Mouse (Mus musculus) mouse embryonic stem cell (cell line): ENCODE measurements around the gene Pan2.
"Not testable (repeated sequence)": the region's sequence is repeated elsewhere in the genome, so short reads cannot be mapped to it uniquely, and the experiment has no call there.

Experiments
- in situ Hi-C, 2 experiments: fragments of 300-500 bp; cut with MboI; formaldehyde crosslinking; loops; 1 replicate in 1 of 2; 3 replicates in 1 of 2; pipeline ENCODE4 v1.14.3; 2019 to 2020; ENCODE audit warnings: low sequenced_read_pairs in 2 of 2, low pct_unique_long_range_greater_than_20kb in 1 of 2, mixed read lengths in 1 of 2; ENCODE audit not compliant: unreplicated experiment in 1 of 2

Gene Pan2

DNA sequence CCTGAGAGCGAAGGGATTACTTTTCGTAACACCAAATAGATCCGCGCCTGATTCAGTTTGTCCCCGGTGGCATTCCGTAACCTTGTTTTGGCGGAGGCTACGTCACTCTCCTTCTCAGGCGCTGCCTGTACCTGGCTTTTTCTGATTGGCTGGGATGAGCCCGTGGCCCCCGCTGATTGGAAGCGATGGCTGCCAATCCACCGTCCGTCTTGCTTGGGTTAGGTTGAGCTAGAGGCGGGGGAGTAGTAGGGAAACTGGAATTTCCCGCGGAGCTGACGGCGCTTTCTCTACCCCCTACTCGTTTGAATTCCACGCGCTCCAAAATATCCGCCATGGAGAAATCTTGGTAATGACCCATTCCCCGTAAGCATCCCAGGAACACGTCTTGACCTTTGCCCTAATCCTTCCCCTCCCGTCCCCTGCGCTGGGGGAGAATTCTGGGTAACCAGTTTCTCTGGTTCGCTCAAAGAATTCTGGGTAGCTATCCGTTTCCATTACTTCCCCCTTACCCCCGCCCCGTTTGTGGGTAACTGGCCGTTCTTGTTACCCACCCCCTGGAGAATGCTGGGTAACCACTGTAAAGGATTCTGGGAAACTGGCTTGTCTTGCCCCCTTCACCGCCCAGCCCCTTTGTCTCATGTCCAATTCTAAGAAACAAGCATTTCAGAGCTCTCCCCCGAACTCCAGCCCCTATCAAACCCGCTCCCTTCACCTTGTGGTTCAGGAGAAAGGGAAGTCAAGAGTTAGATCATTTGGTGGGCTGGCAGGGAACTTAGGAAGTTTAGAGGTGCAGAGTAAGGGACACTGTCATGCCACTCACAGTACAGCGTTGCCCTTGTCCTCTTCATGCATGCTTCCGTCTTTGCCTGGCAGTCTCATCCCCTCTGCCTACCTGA lies at the start of gene Pan2:
Gene Pan2, plus strand, starts transcription at position 210 of the 896 bp plus-strand sequence.
- in situ Hi-C loops = no loop called here

DNA sequence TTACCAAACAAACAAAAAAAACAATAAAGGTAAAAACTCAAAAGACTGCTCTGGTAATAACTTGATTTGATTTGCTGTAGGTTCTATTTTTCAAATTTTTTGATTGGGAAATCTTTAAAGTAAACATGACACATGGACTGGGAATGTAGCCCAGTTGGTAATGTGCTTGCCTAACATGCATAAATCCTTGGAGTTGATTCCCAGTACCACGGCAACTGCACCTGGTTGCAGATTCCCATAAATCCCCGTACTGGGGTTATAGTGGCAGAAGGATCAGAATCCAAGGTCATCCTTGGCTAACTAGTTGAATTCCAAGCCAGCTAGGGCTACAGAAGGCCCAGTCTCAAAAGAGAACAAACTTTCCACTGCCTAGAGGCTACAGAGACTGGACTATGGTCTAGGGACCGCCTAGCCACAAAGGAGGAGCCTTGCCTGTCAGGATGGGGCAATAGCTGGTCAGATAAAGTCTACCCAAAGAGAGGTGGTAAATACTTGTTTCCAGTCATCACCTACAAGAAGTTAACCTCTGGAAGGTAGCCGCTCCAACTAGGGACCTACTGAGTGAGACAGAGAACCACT lies 49.4 kb upstream of the Pan2 start, which contains the start of gene Apon:
Gene Apon, plus strand, starts transcription at position 420 of the 579 bp plus-strand sequence.
- in situ Hi-C loops = no loop called here

GRCm38 (mm10) chr10:128255925-128256324 lies 47.2 kb upstream of the Pan2 start:
- in situ Hi-C loops = no loop called here

- in situ Hi-C loops = no loop called here
Measured at GRCm38 (mm10) chr10:128256328-128256727, 46.8 kb upstream of the Pan2 start.

DNA sequence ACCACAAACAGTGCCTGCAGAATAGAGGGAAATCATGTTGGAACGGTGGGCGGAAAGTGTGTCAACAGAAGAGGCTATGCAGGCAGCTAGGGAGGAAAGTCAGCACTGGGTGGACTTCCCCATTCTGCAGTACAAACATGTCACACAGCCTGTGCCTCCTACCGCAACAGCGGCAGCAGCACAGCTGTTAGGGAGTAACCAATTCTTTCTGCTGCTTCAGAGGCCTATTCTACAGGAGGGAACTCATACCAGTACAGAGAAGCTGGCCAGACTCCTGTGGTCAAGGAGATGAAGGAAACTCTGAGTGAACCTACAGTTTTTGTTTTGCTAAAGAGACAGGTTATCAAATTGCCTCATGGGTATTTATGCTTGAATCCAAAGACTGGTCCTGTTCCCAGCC lies 44.2 kb upstream of the Pan2 start:
- in situ Hi-C loops = no loop called here

GRCm38 (mm10) chr10:128259946-128260345 lies 43.2 kb upstream of the Pan2 start:
- in situ Hi-C loops = no loop called here

- in situ Hi-C loops = not testable (repeated sequence)
Measured at GRCm38 (mm10) chr10:128260376-128260775, 42.8 kb upstream of the Pan2 start.

GRCm38 (mm10) chr10:128262300-128262699 lies 40.8 kb upstream of the Pan2 start:
- in situ Hi-C loops = no loop called here

- in situ Hi-C loops = no loop called here
Measured at GRCm38 (mm10) chr10:128263393-128264310, 39.5 kb upstream of the Pan2 start.

DNA sequence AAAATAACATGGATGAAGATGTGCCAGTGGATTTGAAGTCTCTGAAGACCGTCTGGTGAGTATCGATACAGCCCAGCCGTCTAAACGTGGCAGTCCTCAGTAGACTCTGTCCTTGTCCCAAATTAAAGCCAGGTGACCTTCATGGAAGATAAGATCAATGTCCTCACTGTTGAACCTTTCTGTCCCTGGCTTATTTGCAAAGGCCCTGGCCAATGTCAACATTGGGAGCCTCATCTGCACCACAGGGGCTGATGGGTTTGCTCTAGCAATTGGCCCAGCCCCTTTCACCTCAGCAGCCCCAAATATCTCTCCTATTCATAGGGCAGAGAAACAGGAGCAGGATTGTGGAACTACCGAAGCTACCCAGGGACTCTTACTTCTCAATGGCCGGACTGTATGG lies 34.8 kb upstream of the Pan2 start, which contains the start of gene Apof:
Gene Apof, plus strand, starts transcription at position 301 of the 400 bp plus-strand sequence.
- in situ Hi-C loops = no loop called here

- in situ Hi-C loops = no loop called here
Measured at GRCm38 (mm10) chr10:128269206-128269910, 33.8 kb upstream of the Pan2 start.

DNA sequence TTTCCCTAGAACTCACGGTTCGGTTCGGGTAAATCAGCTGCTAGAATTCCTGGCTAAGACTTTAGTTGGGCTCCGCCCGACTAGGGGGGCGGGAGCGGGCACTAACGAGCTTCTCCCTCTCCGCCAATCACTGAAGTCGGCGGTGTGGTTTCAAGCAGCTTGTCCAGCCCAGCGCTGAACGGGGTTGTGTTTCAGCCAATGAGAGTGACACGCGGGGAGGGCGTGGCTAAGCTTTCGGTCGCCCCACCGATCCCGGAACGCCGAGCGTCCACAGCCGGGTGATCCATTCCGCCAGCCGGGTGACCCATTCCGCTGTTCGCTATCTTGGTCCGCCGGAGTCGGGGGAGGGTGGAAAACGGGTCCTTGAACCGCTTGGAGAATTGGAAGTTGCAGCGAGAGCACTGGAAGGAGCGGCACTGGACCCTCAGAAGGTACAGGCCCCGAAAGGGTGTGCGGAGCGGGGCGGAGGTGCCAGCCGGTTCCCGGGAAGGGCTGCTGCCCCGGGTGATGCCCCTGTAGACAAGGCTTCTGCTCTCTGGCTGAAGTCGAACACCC lies 32.8 kb upstream of the Pan2 start, which contains the start of gene Stat2:
Gene Stat2, plus strand, starts transcription at position 273 of the 555 bp plus-strand sequence.
- in situ Hi-C loops = no loop called here

- in situ Hi-C loops = no loop called here
Measured at GRCm38 (mm10) chr10:128270866-128271265, 32.3 kb upstream of the Pan2 start.

DNA sequence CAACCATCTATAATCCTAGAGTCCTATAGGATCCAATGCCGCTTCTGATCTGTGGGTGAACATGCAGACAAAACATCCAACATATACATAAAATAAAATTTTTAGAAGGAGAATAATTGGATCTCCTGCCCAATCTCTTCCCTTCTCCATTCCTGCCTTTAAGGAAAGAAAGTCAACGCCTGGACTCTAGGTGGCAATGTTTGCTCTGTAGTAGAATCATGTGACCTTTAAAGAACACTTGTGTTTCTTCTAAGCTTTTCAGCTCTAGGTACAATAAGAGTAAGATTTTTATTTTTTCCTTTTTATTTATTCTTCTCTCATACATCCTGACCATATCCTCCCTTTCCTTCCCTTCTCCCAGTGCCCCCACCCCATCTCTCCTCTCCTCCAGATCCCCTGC lies 31.3 kb upstream of the Pan2 start:
- in situ Hi-C loops = no loop called here

DNA sequence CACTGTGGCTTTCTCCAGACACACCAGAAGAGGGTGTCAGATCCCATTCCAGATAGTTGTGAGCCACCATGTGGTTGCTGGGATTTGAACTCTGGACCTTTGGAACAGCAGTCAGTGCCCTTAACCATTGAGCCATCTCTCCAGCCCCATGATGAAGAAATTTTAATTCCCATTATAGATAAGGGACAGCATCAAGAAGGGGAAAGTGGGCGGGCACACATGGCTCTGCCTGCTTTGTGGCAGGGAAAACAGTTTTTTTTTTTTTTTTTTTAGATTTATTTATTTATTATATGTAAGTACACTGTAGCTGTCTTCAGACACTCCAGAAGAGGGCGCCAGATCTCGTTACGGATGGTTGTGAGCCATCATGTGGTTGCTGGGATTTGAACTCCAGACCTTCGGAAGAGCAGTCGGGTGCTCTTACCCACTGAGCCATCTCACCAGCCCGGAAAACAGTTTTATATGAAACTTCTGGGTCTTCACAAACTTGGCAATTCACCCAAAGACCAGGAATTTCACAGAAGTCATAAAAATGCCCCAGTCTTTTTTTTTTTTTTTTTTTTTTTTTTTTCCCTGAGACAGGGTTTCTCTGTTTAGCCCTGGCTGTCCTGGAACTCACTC lies 30.2 kb upstream of the Pan2 start:
- in situ Hi-C loops = not testable (repeated sequence)

- in situ Hi-C loops = not testable (repeated sequence)
Measured at GRCm38 (mm10) chr10:128275374-128275773, 27.8 kb upstream of the Pan2 start.

DNA sequence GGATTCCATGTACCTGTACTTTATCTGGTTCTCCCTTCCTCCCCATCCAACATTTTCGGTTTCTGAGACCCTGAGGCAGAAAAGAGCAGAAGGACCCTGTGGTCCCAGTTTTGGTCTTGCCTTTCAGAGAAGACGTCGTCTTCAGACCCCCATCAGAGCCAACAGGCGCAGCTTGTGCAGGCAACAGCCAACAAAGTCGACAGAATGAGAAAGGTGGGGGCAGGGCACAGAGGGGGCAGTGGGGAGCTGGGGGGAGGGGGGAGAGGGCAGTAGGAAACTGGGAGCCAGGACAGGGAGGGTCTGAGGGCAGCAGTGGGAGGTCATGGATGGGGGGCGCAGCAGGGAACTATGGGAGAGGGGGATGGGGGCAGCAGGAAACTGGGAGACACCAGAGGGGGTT lies 25.0 kb upstream of the Pan2 start:
- in situ Hi-C loops = no loop called here
